Mouse (Mus musculus) kidney, postnatal 0 days (tissue): Measurements from ENCODE around the gene Zkscan16. TPM values are rescaled to one million over a fixed set of nuclear protein-coding genes. Genes with fewer than 3 reads are reported as not detected.

Experiments used
- ATAC-seq: fragments of 200-750 bp; cut with Nextera tagmentation; replicated peaks from 2 replicates; pipeline ENCODE4 v1.8.0; 2017; ENCODE audit warnings: low read depth, moderate number of reproducible peaks, moderate TSS enrichment, moderate library complexity; ENCODE audit not compliant: low FRiP score
- DNase-seq: peaks from one replicate; pipeline ENCODE4 v3.0.0-alpha.2; 2016; ENCODE audit warnings: low spot score
- H3K27ac ChIP-seq: fragments of 300-500 bp; sonication (generic); 2 replicates; pipeline ENCODE4 v1.5.1; 2014; ENCODE audit warnings: mild to moderate bottlenecking
- H3K27me3 ChIP-seq: fragments of 300-500 bp; sonication (generic); 2 replicates; pipeline ENCODE4 v1.6.1; 2014; ENCODE audit warnings: low read length, mixed read lengths; ENCODE audit not compliant: insufficient read depth
- H3K36me3 ChIP-seq: fragments of 300-500 bp; sonication (generic); 2 replicates; pipeline ENCODE4 v1.6.1; 2014; ENCODE audit warnings: low read length, mixed read lengths; ENCODE audit not compliant: insufficient read depth
- H3K4me1 ChIP-seq: fragments of 300-500 bp; sonication (generic); replicated peaks from 2 replicates; pipeline ENCODE4 v1.6.1; 2014; ENCODE audit warnings: antibody characterized with exemption, low read length, mixed read lengths; ENCODE audit not compliant: insufficient read depth
- H3K4me2 ChIP-seq: fragments of 300-500 bp; sonication (generic); 2 replicates; pipeline ENCODE4 v1.6.1; 2014; ENCODE audit warnings: mild to moderate bottlenecking, low read length, moderate library complexity, mixed read lengths
- H3K4me3 ChIP-seq: fragments of 300-500 bp; sonication (generic); replicated peaks from 2 replicates; pipeline ENCODE4 v1.5.1; 2014; ENCODE audit warnings: low read depth, low read length
- H3K9ac ChIP-seq: fragments of 300-500 bp; sonication (generic); 2 replicates; pipeline ENCODE4 v1.6.1; 2014; ENCODE audit warnings: low read depth, low read length
- H3K9me3 ChIP-seq: fragments of 300-500 bp; sonication (generic); replicated peaks from 2 replicates; pipeline ENCODE4 v1.6.1; 2016; ENCODE audit warnings: low read length, inconsistent platforms, mixed read lengths
- CTCF ChIP-seq: IDR thresholded peaks from 2 replicates; pipeline ENCODE4 v1.5.1; 2016; ENCODE audit warnings: antibody characterized with exemption, low read depth, mild to moderate bottlenecking, moderate library complexity
- WGBS: fragments of 180-500 bp; shearing (Covaris S2); extraction: QIAGEN DNeasy Blood & Tissue Kit; methylation state at CpG from one replicate; pipeline ENCODE4 v1.1.7; 2014; 5-methylcytosine and 5-hydroxymethylcytosine counted together
- polyA plus RNA-seq: library from polyadenylated mRNA; unstranded; fragments of >200 nt; fragmentation: Nextera tagmentation; extraction: Ambion mirVana; gene quantifications from 2 replicates; pipeline ENCODE4 v1.2.1, GENCODE M21; 2015

Gene Zkscan16
- polyA plus RNA-seq: 0.40 and 0.54 TPM in 2 replicates

DNA sequence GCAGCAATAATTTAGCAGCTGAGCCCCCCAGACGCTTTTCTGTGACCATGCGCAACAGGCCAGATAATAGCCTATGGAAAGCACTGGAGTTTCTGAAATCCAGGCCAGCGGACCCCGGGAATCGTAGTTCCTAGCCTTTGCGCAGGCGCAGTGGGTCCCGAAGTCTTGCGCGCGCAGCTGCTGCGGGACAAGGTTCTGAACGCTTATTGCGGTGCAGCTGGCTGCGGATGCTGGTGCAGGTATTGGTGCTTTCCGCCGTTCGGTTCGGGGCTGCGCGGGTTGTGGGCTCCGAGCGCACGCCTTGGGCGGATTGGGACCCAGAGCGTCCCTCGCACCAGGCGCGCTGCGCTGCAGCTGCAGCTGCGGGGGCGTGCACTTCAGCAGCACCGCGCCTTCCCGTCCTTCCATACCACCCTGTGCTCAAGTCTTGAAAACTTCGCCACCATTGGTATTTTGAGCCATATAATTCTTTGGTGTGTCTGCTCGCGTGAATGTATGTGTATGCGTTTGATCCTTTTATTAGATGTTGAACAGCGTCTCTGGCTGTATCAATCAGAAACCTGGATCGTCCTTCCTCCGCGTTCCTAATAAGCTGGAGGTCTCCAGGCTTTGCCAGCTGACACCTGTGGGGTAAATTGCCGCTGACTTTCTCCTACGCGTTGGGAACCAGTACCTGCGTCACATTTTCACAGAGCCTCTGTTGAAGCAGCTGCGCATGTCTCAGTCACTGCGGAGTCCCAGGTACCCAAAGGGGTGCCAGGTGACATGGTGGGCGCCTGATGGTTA is at the start of gene Zkscan16:
TSS of gene Zkscan16 (plus strand) at position 209 of the 786 bp plus-strand sequence.
- H3K9ac ChIP-seq: peak within 1 kb of the TSS; percentile 54
- H3K27me3 ChIP-seq: no peaks in the 10 kb centered on the region
- H3K27ac ChIP-seq: no peak within 1 kb of the TSS
- no peaks in the 10 kb centered on the region for H3K4me1 ChIP-seq
- peak within 1 kb of the TSS; percentile 74 for H3K4me3 ChIP-seq
- under 1% methylated on average over 50 of the region's 50 CpGs for WGBS
- H3K4me2 ChIP-seq: peak within 1 kb of the TSS; percentile 94
- DNase-seq (peak; percentile 92), ATAC-seq (peak; percentile 68; the same call in 1 of the 2 replicates)
- TF ChIP-seq CTCF: no peak
- no peaks in the 10 kb centered on the region for H3K9me3 ChIP-seq
- H3K36me3 ChIP-seq: no peaks in the 10 kb centered on the region

DNA sequence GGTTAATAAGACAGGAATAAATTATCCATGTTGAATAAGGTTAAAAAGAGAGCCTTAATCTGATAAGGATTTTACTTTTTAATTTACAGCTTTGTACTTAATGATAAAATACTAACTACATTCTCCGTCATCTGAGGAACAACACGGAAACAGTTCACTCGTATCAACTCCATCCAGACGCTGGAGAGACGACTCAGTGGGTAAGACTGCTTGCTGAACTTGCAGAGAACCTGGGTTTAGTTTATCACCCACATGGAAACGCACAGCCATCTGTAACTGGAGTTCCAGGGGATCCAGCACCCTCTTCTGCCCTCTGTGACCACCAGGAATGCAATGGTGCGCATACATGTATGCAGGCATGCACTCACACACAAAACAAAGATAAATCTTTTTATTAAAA is 49.0 kb upstream of the Zkscan16 start:
- Histone ChIP-seq H3K27me3 (no peaks in the 10 kb centered on the region), H3K9ac (no peak overlapping the region), H3K36me3 (no peaks in the 10 kb centered on the region), H3K9me3 (no peaks in the 10 kb centered on the region), H3K4me2 (no peak overlapping the region), H3K4me3 (no peak overlapping the region), H3K27ac (no peak overlapping the region), H3K4me1 (0 out of 2 replicates have a peak, but pooled peaks cover 2% of the 10 kb centered on the region)
- DNase-seq (no peak), ATAC-seq (no peak)
- WGBS: 81% methylated on average over 7 of the region's 7 CpGs
- no peak for TF ChIP-seq CTCF

DNA sequence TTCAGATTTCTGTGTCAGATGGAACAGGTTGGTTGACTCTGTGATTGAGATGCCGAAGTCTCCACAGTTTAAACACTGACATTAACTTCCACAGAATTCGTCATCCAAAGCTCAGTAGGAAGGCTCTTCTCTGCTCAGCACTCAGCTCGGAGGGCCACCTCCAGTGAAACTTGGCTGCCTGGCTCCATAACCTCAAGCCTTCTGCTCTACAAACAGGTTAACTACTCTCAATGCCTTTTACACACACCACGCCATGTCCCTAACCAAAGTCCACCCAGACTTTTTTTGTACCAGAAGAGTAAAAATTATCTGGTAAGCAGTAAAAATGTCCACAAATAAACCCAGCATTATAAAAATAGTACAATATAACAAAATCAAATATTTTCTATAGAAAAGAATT is 46.0 kb upstream of the Zkscan16 start:
- DNase-seq (no peak), ATAC-seq (no peak)
- Histone ChIP-seq H3K9me3 (no peaks in the 10 kb centered on the region), H3K4me3 (no peak overlapping the region), H3K27me3 (no peaks in the 10 kb centered on the region), H3K27ac (no peak overlapping the region), H3K4me2 (no peak overlapping the region), H3K36me3 (no peaks in the 10 kb centered on the region), H3K4me1 (0 out of 2 replicates have a peak, but pooled peaks cover 2% of the 10 kb centered on the region), H3K9ac (no peak overlapping the region)
- WGBS: 72% methylated on average over 4 of the region's 4 CpGs
- no peak for TF ChIP-seq CTCF

DNA sequence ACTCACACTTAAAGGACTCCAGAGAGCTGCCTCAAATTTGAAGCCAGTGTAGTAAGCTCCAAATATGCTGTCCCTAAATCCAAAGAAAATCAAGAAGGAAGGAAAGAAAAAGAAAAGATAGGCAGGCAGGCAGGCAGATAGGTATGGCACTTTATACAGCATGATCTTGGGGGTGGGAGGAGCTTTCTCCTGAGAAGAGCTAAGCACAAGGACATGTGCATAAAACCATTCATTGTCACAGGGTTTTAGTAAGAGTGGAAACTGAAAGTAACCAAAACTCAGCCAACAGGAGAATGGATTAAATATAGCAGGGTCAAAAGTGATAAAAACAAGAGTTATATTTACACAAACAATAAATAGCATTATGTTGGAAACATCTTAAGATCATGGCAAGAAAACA is 45.1 kb upstream of the Zkscan16 start:
- ATAC-seq: no peak

DNA sequence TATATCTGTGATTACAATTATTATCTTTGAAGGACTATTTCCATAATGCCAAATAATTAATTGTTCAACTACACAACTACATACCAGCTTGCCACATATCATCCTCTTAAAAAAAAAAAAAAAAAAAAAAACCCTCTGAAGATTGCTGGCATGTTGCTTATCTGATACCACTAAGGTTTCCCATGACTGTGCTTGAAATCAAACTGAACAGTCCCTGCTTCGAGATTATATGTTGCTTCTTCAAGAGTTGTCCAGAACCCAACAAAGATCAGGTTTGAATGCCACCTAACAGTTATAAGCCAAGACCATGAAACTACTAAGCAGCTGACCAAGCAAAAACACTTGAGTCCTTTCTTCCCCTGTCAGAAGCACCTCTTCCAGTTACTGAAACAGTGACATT is 36.0 kb upstream of the Zkscan16 start:
- no peak for DNase-seq
- Histone ChIP-seq H3K4me1 (peaks cover 6% of the 10 kb centered on the region), H3K4me2 (no peak overlapping the region), H3K9me3 (no peaks in the 10 kb centered on the region), H3K9ac (no peak overlapping the region), H3K27me3 (no peaks in the 10 kb centered on the region), H3K27ac (no peak overlapping the region), H3K36me3 (no peaks in the 10 kb centered on the region), H3K4me3 (no peak overlapping the region)
- no peak for ATAC-seq
- no peak for TF ChIP-seq CTCF
- WGBS: 89% methylated on average over 1 of the region's 1 CpGs

More for the DNA sequence above, 45.1 kb upstream of the Zkscan16 start:
- no peaks in the 10 kb centered on the region for H3K27me3 ChIP-seq
- no peak for TF ChIP-seq CTCF
- H3K4me3 ChIP-seq: no peak overlapping the region
- H3K4me2 ChIP-seq: no peak overlapping the region
- no peak overlapping the region for H3K27ac ChIP-seq
- H3K4me1 ChIP-seq: 0 out of 2 replicates have a peak, but pooled peaks cover 2% of the 10 kb centered on the region
- no peaks in the 10 kb centered on the region for H3K9me3 ChIP-seq
- H3K36me3 ChIP-seq: no peaks in the 10 kb centered on the region
- no peak for DNase-seq
- H3K9ac ChIP-seq: no peak overlapping the region

DNA sequence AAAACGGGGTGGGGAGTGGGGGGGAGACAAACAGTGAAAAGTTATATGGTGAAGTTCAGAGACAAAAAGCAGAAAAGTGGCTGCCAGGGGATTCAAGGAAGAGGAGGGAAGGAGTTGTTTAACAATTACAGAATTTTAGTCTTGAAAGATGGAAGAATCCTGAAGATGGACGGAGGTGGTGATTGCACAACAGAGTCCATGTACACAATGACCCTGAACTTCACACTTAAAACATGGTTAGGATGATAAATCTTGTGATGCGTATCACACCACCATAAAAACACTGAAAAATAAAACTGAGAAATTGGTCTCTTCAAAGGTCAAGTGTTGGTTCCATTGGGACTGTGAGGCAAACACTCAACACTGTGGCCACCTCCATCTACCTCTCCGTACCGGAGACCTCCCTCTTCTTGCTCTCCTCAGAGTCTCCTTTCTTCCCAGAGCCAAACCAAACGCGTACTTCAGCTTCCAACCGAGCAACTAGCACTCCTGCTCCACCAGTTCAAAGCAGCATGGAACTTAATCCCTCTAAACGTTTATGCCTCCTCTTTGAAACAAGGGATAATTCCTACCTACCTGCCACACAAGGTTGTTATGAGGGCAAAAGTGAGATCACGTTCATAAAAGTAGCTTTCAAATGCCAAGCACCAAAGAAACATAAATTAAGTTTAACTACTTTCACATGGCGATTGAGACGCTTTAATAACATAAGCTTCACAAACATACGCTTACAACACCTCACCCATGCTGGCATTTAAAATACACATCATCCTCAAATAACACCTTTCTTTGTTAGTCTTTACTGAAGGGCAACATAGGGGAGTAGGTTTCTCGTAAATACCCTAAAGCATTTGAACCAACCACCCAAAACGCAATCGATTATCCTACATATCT is 33.0 kb upstream of the Zkscan16 start:
- 28% methylated on average over 16 of the region's 16 CpGs for WGBS
- no peak for TF ChIP-seq CTCF

More for the DNA sequence above, 33.0 kb upstream of the Zkscan16 start:
- no peaks in the 10 kb centered on the region for H3K27me3 ChIP-seq
- H3K4me1 ChIP-seq: peaks cover 8% of the 10 kb centered on the region
- no peak for ATAC-seq
- peak overlapping the region; percentile 98; the same call in 1 of the 2 replicates for H3K27ac ChIP-seq
- H3K9ac ChIP-seq: peak overlapping the region; percentile 99
- H3K9me3 ChIP-seq: no peaks in the 10 kb centered on the region
- H3K4me3 ChIP-seq: peak overlapping the region; percentile 97
- no peak for DNase-seq
- H3K4me2 ChIP-seq: peak overlapping the region; percentile 84
- no peaks in the 10 kb centered on the region for H3K36me3 ChIP-seq
